Mouse (Mus musculus) A20 (cell line): ENCODE measurements around the gene Nrarp.

Source experiments
- DNase-seq: peaks from one replicate; pipeline ENCODE4 v3.0.0-alpha.2; 2011; ENCODE audit warnings: low read depth, low spot score

The Nrarp gene

GRCm38 (mm10) chr2:25180478-25180903 lies at the start of gene Nrarp:
Gene Nrarp (plus strand): TSS chr2:25180758.
- peak; percentile 94 for DNase-seq

DNA sequence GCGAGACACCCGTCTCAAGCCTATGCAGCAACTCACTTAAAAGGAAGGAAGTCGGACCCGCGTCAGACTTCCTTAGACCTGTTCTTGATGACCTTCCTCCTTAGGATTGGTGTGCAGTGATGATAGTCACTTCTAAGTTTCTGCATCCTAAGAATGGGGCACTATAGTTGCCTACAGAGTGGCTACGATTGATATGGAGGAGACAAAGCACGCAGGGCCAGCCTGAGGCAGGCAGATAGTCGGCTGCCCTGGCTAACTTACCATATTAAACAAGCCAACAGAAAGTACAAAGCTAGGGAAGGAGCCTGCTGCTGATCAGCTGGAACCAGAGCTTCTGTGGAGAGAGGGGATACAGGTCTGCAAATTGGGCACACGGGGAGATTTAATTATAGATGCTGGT lies 49.0 kb upstream of the Nrarp start:
- DNase-seq: no peak

- DNase-seq: no peak
These were observed 42.7 kb upstream of the Nrarp start for GRCm38 (mm10) chr2:25137832-25138231.

DNA sequence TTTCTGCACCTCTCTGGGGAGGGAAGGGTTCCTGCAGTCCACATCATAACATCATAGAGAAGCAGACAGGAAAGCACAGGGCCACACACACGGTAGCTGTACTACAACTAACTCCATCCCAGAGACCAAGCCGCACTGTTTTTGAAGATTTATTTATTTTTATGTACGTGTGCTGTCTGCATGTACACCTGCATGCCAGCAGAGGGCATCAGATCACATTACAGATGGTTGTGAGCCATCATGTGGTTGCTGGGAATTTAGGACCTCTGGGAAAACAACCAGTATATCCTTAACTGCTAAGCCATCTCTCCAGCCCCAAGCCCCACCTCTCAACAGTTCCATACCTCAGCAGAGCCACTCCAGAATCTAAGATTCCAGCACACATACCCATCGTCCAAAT lies 39.4 kb upstream of the Nrarp start:
- DNase-seq: peak; percentile 30

GRCm38 (mm10) chr2:25141921-25142320 lies 38.6 kb upstream of the Nrarp start:
- no peak for DNase-seq

- DNase-seq: no peak
These were observed 35.2 kb upstream of the Nrarp start for GRCm38 (mm10) chr2:25145346-25145745.

GRCm38 (mm10) chr2:25147398-25147797 lies 33.2 kb upstream of the Nrarp start:
- no peak for DNase-seq

DNA sequence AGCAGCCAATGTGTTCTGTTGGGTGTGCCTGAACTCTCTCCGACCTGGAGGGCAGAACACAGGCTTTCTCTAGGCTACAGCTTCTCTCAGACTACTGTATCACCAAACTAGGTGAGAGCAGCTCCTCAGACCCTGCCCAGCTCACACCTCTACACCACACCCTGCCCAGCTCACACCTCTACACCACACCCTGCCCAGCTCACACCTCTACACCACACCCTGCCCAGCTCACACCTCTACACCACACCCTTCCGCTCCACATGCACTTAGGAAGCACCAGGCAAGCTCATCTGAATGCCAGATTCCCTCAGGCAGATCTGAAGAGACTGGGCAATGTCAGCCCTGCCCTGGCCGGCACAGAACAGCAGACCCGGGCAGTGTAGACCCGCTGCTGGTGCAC lies 32.7 kb upstream of the Nrarp start:
- DNase-seq: no peak

- DNase-seq: no peak
These were observed 30.9 kb upstream of the Nrarp start for GRCm38 (mm10) chr2:25149643-25150042.

GRCm38 (mm10) chr2:25151280-25151956 lies 29.1 kb upstream of the Nrarp start:
- DNase-seq: no peak

DNA sequence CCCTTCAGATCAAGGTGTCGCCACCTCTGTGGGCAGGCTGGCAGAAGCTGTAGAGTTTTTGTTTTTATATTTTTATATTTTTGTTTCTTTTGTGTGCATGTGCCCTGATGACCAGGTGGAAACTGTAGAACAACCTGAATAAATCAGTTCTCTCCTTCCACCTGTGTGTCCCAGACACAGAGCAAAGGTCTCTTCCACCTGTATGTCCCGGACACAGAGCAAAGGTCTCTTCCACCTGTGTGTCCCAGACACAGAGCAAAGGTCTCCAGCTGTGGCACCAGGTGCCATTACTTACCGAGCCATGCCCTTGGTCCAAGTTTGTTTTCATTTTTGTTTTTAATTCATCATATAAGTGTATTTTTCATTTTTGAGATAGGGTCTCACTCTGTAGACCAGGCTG lies 24.4 kb upstream of the Nrarp start:
- no peak for DNase-seq

DNA sequence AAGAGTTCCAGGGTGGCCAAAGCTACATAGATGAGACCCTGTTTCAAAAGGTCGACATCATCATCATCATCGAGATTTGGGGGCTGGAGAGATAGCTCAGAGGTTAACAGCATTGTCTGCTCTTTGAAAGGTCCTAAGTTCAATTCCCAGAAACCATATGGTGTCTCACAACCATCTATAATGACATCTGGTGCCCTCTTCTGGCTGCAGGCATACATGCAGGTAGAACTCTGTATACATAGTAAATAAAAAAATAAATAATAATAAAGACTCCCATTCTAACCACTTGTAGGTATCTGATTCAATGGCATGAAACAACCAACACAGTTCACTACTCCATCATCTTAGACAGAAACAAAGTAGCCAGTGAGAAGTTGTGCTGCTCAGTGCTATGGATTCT lies 23.6 kb upstream of the Nrarp start:
- peak; percentile 40 for DNase-seq

DNA sequence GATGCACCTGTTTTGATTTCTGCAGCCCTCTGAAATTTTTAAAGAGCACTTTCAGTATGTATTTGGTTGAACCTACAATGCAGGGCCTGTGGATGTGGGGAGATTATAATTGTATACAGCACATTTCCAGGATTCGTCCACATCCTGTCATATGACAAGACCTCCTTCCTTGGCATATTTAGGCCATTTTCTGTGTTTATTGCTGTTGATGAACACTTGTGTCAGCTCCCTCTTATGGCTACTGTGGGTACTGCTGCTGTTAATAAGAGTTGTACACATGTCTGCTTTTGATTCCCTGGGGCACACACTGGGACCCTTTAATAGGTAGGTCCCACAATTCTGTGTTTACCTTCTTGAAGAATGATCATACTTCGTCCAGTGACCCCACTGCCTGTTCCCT lies 22.9 kb upstream of the Nrarp start:
- peak; percentile 71 for DNase-seq

- no peak for DNase-seq
These were observed 13.1 kb upstream of the Nrarp start for GRCm38 (mm10) chr2:25167481-25167880.

DNA sequence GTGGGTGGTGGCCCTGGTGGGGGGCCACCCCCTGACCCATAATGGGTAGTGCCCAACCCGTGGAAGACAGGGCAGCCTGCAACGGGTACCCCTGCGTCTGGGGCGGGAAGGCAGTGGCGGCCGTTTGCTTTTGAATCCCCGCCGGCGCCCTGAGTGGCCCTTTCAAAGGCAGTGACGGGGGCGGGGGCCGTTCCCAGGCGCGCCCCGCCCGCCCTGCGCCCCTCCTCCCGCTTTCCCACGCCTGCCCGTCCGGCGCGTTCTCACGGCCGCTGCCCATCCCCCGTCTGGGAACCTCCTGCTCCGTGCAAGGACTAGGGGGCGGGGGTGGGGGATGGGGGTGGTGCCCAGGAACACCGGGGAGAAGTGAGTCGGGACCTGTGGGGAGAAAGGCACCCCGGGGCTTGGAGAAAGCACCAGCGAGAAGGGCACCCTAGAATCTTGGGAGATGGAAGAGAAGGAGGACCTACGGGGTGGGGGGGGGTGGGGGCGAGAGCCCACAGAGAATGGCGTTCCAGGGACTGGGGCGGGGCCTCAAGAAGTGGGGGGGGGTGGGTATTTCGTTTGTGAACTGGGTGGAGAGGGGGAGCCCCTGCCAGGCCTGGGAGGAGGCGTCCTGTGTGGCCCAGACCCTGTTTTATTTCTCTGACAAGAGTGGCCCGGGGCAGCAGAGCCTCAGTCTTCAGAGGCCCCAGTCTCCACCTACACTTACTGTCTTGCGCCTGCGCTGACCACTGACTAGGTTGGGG lies 12.5 kb upstream of the Nrarp start:
- DNase-seq: no peak

DNA sequence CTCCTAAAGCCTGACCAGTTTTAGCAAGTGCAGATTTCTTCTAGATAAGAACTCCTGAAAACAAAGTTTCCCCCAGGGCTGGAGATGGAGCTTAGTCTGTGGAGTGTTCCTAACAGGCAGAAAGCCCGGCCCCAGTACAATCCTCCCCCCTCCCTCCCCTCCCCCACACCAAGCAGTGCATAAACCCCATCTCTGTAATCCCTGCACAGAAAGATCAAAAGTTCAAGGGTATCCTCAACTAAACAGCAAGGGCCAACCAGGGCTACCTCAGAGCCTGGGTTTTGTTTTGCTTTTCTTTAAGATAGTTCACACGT lies 11.9 kb upstream of the Nrarp start:
- no peak for DNase-seq

- no peak for DNase-seq
These were observed 10.8 kb upstream of the Nrarp start for GRCm38 (mm10) chr2:25169778-25170177.

DNA sequence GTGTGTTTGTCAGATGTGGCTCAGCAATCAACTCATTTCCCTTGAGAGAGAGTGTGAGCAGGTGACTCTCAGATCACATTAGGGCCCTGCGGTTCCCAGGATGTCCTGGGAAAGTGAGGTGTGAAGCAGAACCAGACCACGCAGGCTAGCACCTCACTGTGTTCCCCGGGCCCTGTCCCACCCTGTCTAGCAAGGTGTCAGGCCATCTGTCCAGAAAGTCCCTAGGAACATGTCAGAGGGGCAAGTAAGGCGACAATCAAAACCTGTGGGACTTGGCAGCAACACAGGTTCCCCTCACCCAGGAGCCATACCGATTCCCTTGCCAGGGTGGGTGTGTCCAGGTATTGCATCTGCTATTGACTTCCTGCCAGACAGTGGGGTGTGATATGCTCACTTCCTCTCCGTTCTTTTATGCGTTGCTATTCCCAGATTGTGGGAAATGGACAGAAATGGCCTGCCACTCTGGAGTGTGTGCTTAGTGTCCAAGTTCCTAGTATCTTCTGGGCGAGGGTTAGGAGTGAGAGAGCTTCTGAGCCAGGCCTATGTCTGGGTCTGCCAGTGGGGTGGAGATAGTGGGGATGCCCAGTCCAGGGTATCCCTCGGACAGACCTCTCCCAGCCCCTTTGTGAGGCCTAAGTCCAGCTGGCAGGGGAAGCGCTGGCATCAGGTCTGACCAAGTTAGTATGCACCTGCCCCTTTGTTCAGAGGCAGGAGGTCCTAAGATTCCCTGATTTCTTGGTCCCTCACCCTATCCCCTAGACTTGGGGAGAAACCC lies 10.0 kb upstream of the Nrarp start:
- DNase-seq: no peak

GRCm38 (mm10) chr2:25171101-25171768 lies 9.3 kb upstream of the Nrarp start:
- no peak for DNase-seq

- no peak for DNase-seq
These were observed 8.8 kb upstream of the Nrarp start for GRCm38 (mm10) chr2:25171769-25172153.

GRCm38 (mm10) chr2:25172629-25173028 lies 7.9 kb upstream of the Nrarp start:
- DNase-seq: no peak

DNA sequence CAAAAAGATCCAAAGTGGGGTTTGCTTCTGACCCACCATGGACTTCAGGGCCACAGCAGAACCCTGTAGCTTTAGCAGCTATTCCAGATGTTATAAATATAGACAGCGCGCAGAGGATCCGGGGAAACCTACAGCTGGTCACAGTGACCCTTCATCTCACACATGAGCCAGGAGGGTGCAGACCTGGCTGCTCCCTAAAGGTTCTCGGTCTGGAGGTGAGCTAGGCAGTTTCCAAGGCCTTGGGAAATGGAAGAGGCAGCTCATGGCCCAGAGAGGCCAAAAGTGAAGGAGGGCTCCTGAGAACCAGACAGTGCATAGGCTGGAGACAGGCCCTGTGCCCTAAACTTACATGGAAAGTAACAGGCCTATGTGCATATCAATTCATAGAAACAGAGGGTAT lies 6.7 kb upstream of the Nrarp start:
- no peak for DNase-seq
